Mouse (Mus musculus) cerebellum, adult 2 months (tissue): ENCODE measurements at regions not wholly inside any gene's neighbourhood (a gene's known extent, or its start where the extent isn't known, plus 50 kb on each side); places are given as distances from the start of the nearest gene placed in this dataset.

Source experiments
- CTCF ChIP-seq: fragments of 200-500 bp; IDR thresholded peaks from 2 replicates; pipeline ENCODE4 v1.5.1; 2011; ENCODE audit warnings: low read depth, mild to moderate bottlenecking, control low read depth, low read length, moderate library complexity, borderline replicate concordance; ENCODE audit not compliant: insufficient read depth
- POLR2A ChIP-seq: fragments of 200-500 bp; IDR thresholded peaks from 2 replicates; pipeline ENCODE4 v1.6.1; 2011; ENCODE audit warnings: low read length, control low read depth, borderline replicate concordance; ENCODE audit not compliant: insufficient read depth

GRCm38 (mm10) chr2:174870284-174870683, 109.9 kb downstream of the Edn3 start:
- no peak for TF ChIP-seq CTCF
- TF ChIP-seq POLR2A, result no peak
